ENCODE assay signal across 8 mouse cellular contexts in the genomic region with DNA sequence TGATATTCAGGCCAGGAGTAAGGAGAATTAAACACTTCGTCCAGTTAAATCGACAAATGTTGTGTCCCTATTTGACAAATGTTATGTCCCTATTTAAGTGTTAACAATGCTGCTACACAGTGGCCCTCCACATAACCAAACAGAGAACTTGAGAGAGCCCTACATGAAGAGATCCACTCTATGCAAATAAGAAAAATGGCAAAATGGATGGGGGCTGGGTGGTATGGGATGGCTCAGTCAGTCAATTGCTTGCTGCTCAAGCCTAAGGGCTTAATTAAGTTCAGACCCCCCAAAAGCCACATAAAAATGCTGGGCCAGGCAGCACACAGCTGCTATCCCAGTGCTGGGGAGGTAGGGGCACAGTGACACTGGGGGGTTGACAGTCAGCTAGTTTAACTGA. TPM values are rescaled to one million over a fixed set of nuclear protein-coding genes. Genes with fewer than 3 reads are reported as not detected.
DNase-seq lines count a peak whose midpoint lies in the region; ATAC-seq and TF ChIP-seq lines count a peak whose summit lies in the region.

No protein-coding gene starts in this region.

- no peak for DNase-seq in heart, embryonic 10.5 days (ENCODE audit: low spot score)
- DNase-seq in heart, adult 18-20 months, result no peak
- no peak for DNase-seq in lung, postnatal 0 days (ENCODE audit: low spot score)
- DNase-seq in lung, postnatal 25 days (ENCODE audit: low spot score), result no peak
- DNase-seq in midbrain, embryonic 10.5 days (ENCODE audit: low spot score), result no peak
- no peak for DNase-seq in ovary, adult 18-20 months (ENCODE audit: low spot score)
- no peak for DNase-seq in testis, postnatal 14 days (ENCODE audit: low spot score)

- no peaks in the 10 kb centered on the region for H3K9me3 ChIP-seq in heart, embryonic 10.5 days
- H3K9me3 ChIP-seq in lung, postnatal 0 days (ENCODE audit: low read length), result no peaks in the 10 kb centered on the region
- H3K9me3 ChIP-seq in midbrain, embryonic 10.5 days (replicated peaks), result no peaks in the 10 kb centered on the region

- 86% methylated on average over 2 of the region's 2 CpGs for WGBS in heart, embryonic 10.5 days
- WGBS in lung, postnatal 0 days, result 69% methylated on average over 2 of the region's 2 CpGs
- WGBS in midbrain, embryonic 10.5 days, result 86% methylated on average over 2 of the region's 2 CpGs

- no peak overlapping the region for H3K4me2 ChIP-seq in lung, postnatal 0 days (replicated peaks; ENCODE audit: low read depth, low read length)

- no peak for TF ChIP-seq EP300 in lung, postnatal 0 days (IDR thresholded peaks at IDR 0.05)

- ATAC-seq in lung, postnatal 0 days, result peak; percentile 29
- ATAC-seq in erythroblast, adult 5-6 weeks (replicated peaks; ENCODE audit: low FRiP score, poor library complexity, severe bottlenecking), result no peak

- H3K27ac ChIP-seq in heart, embryonic 10.5 days, result peak overlapping the region; percentile 77
- H3K27ac ChIP-seq in lung, postnatal 0 days (ENCODE audit: low read length), result peak overlapping the region; percentile 54
- H3K27ac ChIP-seq in midbrain, embryonic 10.5 days (replicated peaks), result peak overlapping the region; percentile 78

- no peak overlapping the region for H3K9ac ChIP-seq in lung, postnatal 0 days (replicated peaks; ENCODE audit: low read depth)

- no peak overlapping the region for H3K4me3 ChIP-seq in heart, embryonic 10.5 days
- no peak overlapping the region for H3K4me3 ChIP-seq in lung, postnatal 0 days (ENCODE audit: low read depth, low read length)
- H3K4me3 ChIP-seq in midbrain, embryonic 10.5 days, result no peak overlapping the region

- peaks cover 40% of the 10 kb centered on the region for H3K4me1 ChIP-seq in heart, embryonic 10.5 days
- H3K4me1 ChIP-seq in lung, postnatal 0 days (ENCODE audit: insufficient read depth, low read depth, low read length), result peaks cover 3% of the 10 kb centered on the region; the same call in 1 of the 2 replicates
- peaks cover 13% of the 10 kb centered on the region for H3K4me1 ChIP-seq in midbrain, embryonic 10.5 days

- H3K27me3 ChIP-seq in heart, embryonic 10.5 days (ENCODE audit: insufficient read depth, poor library complexity, severe bottlenecking), result no peaks in the 10 kb centered on the region
- H3K27me3 ChIP-seq in lung, postnatal 0 days (replicated peaks; ENCODE audit: insufficient read depth, low read length), result no peaks in the 10 kb centered on the region
- H3K27me3 ChIP-seq in midbrain, embryonic 10.5 days (ENCODE audit: low read depth, poor library complexity, severe bottlenecking), result no peaks in the 10 kb centered on the region

- TF ChIP-seq CTCF in lung, postnatal 0 days (IDR thresholded peaks at IDR 0.05), result no peak

- no peaks in the 10 kb centered on the region for H3K36me3 ChIP-seq in heart, embryonic 10.5 days
- H3K36me3 ChIP-seq in lung, postnatal 0 days (ENCODE audit: insufficient read depth, low read length), result no peaks in the 10 kb centered on the region
- no peaks in the 10 kb centered on the region for H3K36me3 ChIP-seq in midbrain, embryonic 10.5 days

RNA-seq across cellular contexts. Expression of gene Dennd4a, which starts 36.3 kb away (rescaled TPM):
- 7.3 and 7.8 TPM in 2 replicates for polyA plus RNA-seq in heart, embryonic 10.5 days (2016; fragmentation: Nextera tagmentation; extraction: Ambion mirVana)
- total RNA-seq in heart, adult 18-20 months (2021), result 1 to 10 TPM; 5.7 to 7.9 TPM
- 6.3 and 7.1 TPM in 2 replicates for polyA plus RNA-seq in lung, postnatal 0 days (2015; fragmentation: Nextera tagmentation; extraction: Ambion mirVana)
- polyA plus RNA-seq in midbrain, embryonic 10.5 days (2016; fragmentation: Nextera tagmentation; extraction: Ambion mirVana), result 6.7 and 8.1 TPM in 2 replicates
- total RNA-seq in erythroblast, adult 5-6 weeks (2015; ENCODE audit: low replicate concordance), result 2,131 and 2,183 TPM in 2 replicates
- 2,463 and 2,483 TPM in 2 replicates for total RNA-seq in erythroblast, adult 5-6 weeks (2017; ENCODE audit: low replicate concordance)

RNA-seq across cellular contexts. Expression of gene Rab11a, which starts 37.3 kb away (rescaled TPM):
- 318 and 342 TPM in 2 replicates for polyA plus RNA-seq in heart, embryonic 10.5 days (2016; fragmentation: Nextera tagmentation; extraction: Ambion mirVana)
- 100 to 1,000 TPM; 176 to 180 TPM for total RNA-seq in heart, adult 18-20 months (2021)
- 608 and 674 TPM in 2 replicates for polyA plus RNA-seq in lung, postnatal 0 days (2015; fragmentation: Nextera tagmentation; extraction: Ambion mirVana)
- 275 and 277 TPM in 2 replicates for polyA plus RNA-seq in midbrain, embryonic 10.5 days (2016; fragmentation: Nextera tagmentation; extraction: Ambion mirVana)
- 49.9 and 65.9 TPM in 2 replicates for total RNA-seq in erythroblast, adult 5-6 weeks (2015; ENCODE audit: low replicate concordance)
- 63.1 and 76.4 TPM in 2 replicates for total RNA-seq in erythroblast, adult 5-6 weeks (2017; ENCODE audit: low replicate concordance)
